Mouse (Mus musculus): ENCODE results near the gene Med13l. TPM values are rescaled to one million over a fixed set of nuclear protein-coding genes. Genes with fewer than 3 reads are reported as not detected.

Med13l gene
- total RNA-seq, 1 experiment from 2014 or later, result 40.3 TPM

- DNase-seq, result no peak
Observed at GRCm38 (mm10) chr5:118697073-118697472, 136.6 kb downstream of the Med13l start.

GRCm38 (mm10) chr5:118700978-118701377, 140.5 kb downstream of the Med13l start:
- DNase-seq, result no peak

- no peak for DNase-seq
Observed at GRCm38 (mm10) chr5:118702674-118703073, 142.2 kb downstream of the Med13l start.

- peak; percentile 25 for DNase-seq
Observed at GRCm38 (mm10) chr5:118704148-118704547, 143.7 kb downstream of the Med13l start.

- DNase-seq, result no peak
Observed at GRCm38 (mm10) chr5:118704960-118705359, 144.5 kb downstream of the Med13l start.

GRCm38 (mm10) chr5:118706009-118706408, 145.5 kb downstream of the Med13l start:
- DNase-seq, result no peak

- no peak for DNase-seq
Observed at GRCm38 (mm10) chr5:118706414-118706813, 145.9 kb downstream of the Med13l start.

- DNase-seq, result no peak
Observed at GRCm38 (mm10) chr5:118707501-118707900, 147.0 kb downstream of the Med13l start.

GRCm38 (mm10) chr5:118708215-118708949, 147.9 kb downstream of the Med13l start:
- peak; percentile 79 for DNase-seq

GRCm38 (mm10) chr5:118709847-118710251, 149.4 kb downstream of the Med13l start:
- DNase-seq, result no peak

- no peak for DNase-seq
Observed at GRCm38 (mm10) chr5:118715518-118715917, 155.0 kb downstream of the Med13l start.

- DNase-seq, result no peak
Observed at GRCm38 (mm10) chr5:118716295-118717271, 156.1 kb downstream of the Med13l start.

- no peak for DNase-seq
Observed at GRCm38 (mm10) chr5:118717456-118717855, 157.0 kb downstream of the Med13l start.

- DNase-seq, result no peak
Observed at GRCm38 (mm10) chr5:118718070-118718469, 157.6 kb downstream of the Med13l start.

- no peak for DNase-seq
Observed at GRCm38 (mm10) chr5:118721416-118721815, 160.9 kb downstream of the Med13l start.

- no peak for DNase-seq
Observed at GRCm38 (mm10) chr5:118721848-118722247, 161.4 kb downstream of the Med13l start.

GRCm38 (mm10) chr5:118722456-118722855, 162.0 kb downstream of the Med13l start:
- no peak for DNase-seq

GRCm38 (mm10) chr5:118725425-118725824, 164.9 kb downstream of the Med13l start:
- DNase-seq, result no peak

GRCm38 (mm10) chr5:118725886-118726505, 165.5 kb downstream of the Med13l start:
- DNase-seq, result no peak

GRCm38 (mm10) chr5:118727336-118727735, 166.9 kb downstream of the Med13l start:
- no peak for DNase-seq

GRCm38 (mm10) chr5:118732221-118732620, 171.7 kb downstream of the Med13l start:
- DNase-seq, result no peak

- no peak for DNase-seq
Observed at GRCm38 (mm10) chr5:118732651-118733050, 172.2 kb downstream of the Med13l start.

- DNase-seq, result no peak
Observed at GRCm38 (mm10) chr5:118733566-118733965, 173.1 kb downstream of the Med13l start.

All from adrenal gland, postnatal 25 days (tissue).